Mouse (Mus musculus): ENCODE data around the gene Exoc6b.

DNA sequence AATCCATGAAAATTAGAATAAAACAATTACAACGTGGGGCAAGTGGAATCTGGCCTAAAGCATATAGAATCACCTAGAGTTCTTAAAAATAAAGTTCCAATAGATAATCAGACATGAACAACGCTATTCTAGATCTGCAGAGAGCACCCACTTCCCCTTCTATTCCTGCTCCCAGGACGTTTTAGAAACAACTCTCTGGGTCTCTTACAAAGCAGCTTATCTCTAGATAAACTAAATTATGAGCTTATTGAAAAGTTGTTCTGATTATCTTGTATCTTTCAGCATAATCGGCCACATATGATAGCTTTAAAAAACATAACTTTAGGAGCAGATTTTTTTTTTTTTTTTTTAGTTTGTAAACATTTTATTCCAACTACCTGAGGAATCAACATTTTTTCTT lies 185.6 kb downstream of the Exoc6b start:
- TF ChIP-seq CTCF (IDR thresholded peaks at IDR 0.05; ENCODE audit: borderline replicate concordance, insufficient read depth, low read depth, low read length) (no peak), POLR2A (IDR thresholded peaks at IDR 0.05; ENCODE audit: borderline replicate concordance, insufficient read depth, low read length) (no peak)
